Comparison of ENCODE assay signal across 9 mouse cellular contexts in genomic region chr19:17030276-17030675, GRCm38 (mm10).
A peak's percentile ranks its signal among the peaks of the same experiment; 100 is the strongest.
DNase-seq lines count a peak whose midpoint lies in the region; ATAC-seq and TF ChIP-seq lines count a peak whose summit lies in the region.
"Had no signal": no experiment of that assay in that cellular context is flagged by ENCODE, and none has a peak within 500 bp of the region (broad histone marks: within the 10 kb centered on the region; RNA-seq: fewer than 3 reads in every experiment).

No protein-coding gene starts in this region.

- no peaks in the 10 kb centered on the region for H3K9me3 ChIP-seq in forebrain, embryonic 11.5 days (ENCODE audit: control insufficient read depth, low read length)
- H3K9me3 ChIP-seq in kidney, postnatal 0 days (replicated peaks; ENCODE audit: low read length), result no peaks in the 10 kb centered on the region
- no peaks in the 10 kb centered on the region for H3K9me3 ChIP-seq in lung, embryonic 14.5 days (ENCODE audit: low read depth, low read length)
- H3K9me3 ChIP-seq: stomach, embryonic 15.5 days had no signal

- H3K9ac ChIP-seq in forebrain, embryonic 11.5 days (ENCODE audit: low read length), result no peak overlapping the region
- H3K9ac ChIP-seq in kidney, postnatal 0 days (ENCODE audit: low read depth, low read length), result no peak overlapping the region
- no peak overlapping the region for H3K9ac ChIP-seq in lung, embryonic 14.5 days
- H3K9ac ChIP-seq: stomach, embryonic 15.5 days had no signal

- TF ChIP-seq CTCF in kidney, postnatal 0 days (IDR thresholded peaks at IDR 0.05; ENCODE audit: low read depth), result peak; percentile 94
- TF ChIP-seq CTCF in lung, embryonic 14.5 days (IDR thresholded peaks at IDR 0.05; ENCODE audit: low read depth), result peak; percentile 93

- no peak overlapping the region for H3K4me2 ChIP-seq in forebrain, embryonic 11.5 days (ENCODE audit: low read depth, low read length, severe bottlenecking)
- H3K4me2 ChIP-seq in kidney, postnatal 0 days (ENCODE audit: low read length), result no peak overlapping the region
- no peak overlapping the region for H3K4me2 ChIP-seq in lung, embryonic 14.5 days
- H3K4me2 ChIP-seq: stomach, embryonic 15.5 days had no signal

- no peak overlapping the region for H3K27ac ChIP-seq in forebrain, embryonic 11.5 days (ENCODE audit: low read depth, low read length)
- no peak overlapping the region for H3K27ac ChIP-seq in kidney, postnatal 0 days
- no peak overlapping the region for H3K27ac ChIP-seq in lung, embryonic 14.5 days (ENCODE audit: low read depth)
- H3K27ac ChIP-seq: stomach, embryonic 15.5 days had no signal

- no peak overlapping the region for H3K4me3 ChIP-seq in forebrain, embryonic 11.5 days (ENCODE audit: low read depth, low read length)
- H3K4me3 ChIP-seq in kidney, postnatal 0 days (replicated peaks; ENCODE audit: low read depth, low read length), result no peak overlapping the region
- no peak overlapping the region for H3K4me3 ChIP-seq in lung, embryonic 14.5 days (ENCODE audit: low read depth, low read length)
- H3K4me3 ChIP-seq: stomach, embryonic 15.5 days had no signal

- 6% methylated on average over 3 of the region's 3 CpGs for WGBS in forebrain, embryonic 11.5 days
- 8% methylated on average over 3 of the region's 3 CpGs for WGBS in kidney, postnatal 0 days
- 1% methylated on average over 3 of the region's 3 CpGs for WGBS in lung, embryonic 14.5 days

- peak; percentile 53 for ATAC-seq in forebrain, embryonic 11.5 days (replicated peaks; ENCODE audit: low FRiP score)
- ATAC-seq in kidney, postnatal 0 days (replicated peaks; ENCODE audit: low FRiP score, low read depth), result no peak
- peak; percentile 38; the same call in 1 of the 2 replicates for ATAC-seq in lung, embryonic 14.5 days (ENCODE audit: insufficient read depth)
- no peak; the same call in 1 of the 2 replicates for ATAC-seq in megakaryocyte-erythroid progenitor cell, adult 5-6 weeks (replicated peaks; ENCODE audit: low FRiP score, low TSS enrichment, poor library complexity, severe bottlenecking)

- H3K36me3 ChIP-seq in forebrain, embryonic 11.5 days (ENCODE audit: control insufficient read depth, insufficient read depth, low read length), result no peaks in the 10 kb centered on the region
- H3K36me3 ChIP-seq in kidney, postnatal 0 days (ENCODE audit: insufficient read depth, low read length), result no peaks in the 10 kb centered on the region
- no peaks in the 10 kb centered on the region for H3K36me3 ChIP-seq in lung, embryonic 14.5 days (ENCODE audit: insufficient read depth)
- H3K36me3 ChIP-seq: stomach, embryonic 15.5 days had no signal

- H3K4me1 ChIP-seq in forebrain, embryonic 11.5 days (replicated peaks; ENCODE audit: control insufficient read depth, insufficient read depth, low read length), result no peaks in the 10 kb centered on the region
- H3K4me1 ChIP-seq in kidney, postnatal 0 days (replicated peaks; ENCODE audit: insufficient read depth, low read length), result no peaks in the 10 kb centered on the region
- H3K4me1 ChIP-seq in lung, embryonic 14.5 days (ENCODE audit: insufficient read depth), result no peaks in the 10 kb centered on the region
- H3K4me1 ChIP-seq: stomach, embryonic 15.5 days had no signal

- H3K27me3 ChIP-seq in forebrain, embryonic 11.5 days (ENCODE audit: control insufficient read depth, insufficient read depth, low read length), result no peaks in the 10 kb centered on the region
- no peaks in the 10 kb centered on the region for H3K27me3 ChIP-seq in kidney, postnatal 0 days (ENCODE audit: insufficient read depth, low read length)
- H3K27me3 ChIP-seq in lung, embryonic 14.5 days (ENCODE audit: insufficient read depth, low read length), result no peaks in the 10 kb centered on the region
- H3K27me3 ChIP-seq: stomach, embryonic 15.5 days had no signal

- peak; percentile 36 to 65 for DNase-seq in spleen, postnatal 10 days (ENCODE audit: low spot score in 2 of 2)
- DNase-seq in spleen, adult 12 weeks (ENCODE audit: low spot score), result no peak
- peak; percentile 50 for DNase-seq in adrenal gland, postnatal 25 days
- DNase-seq in forebrain, embryonic 11.5 days (ENCODE audit: low spot score), result peak; percentile 78
- peak; percentile 75 for DNase-seq in kidney, postnatal 0 days (ENCODE audit: low spot score)
- peak; percentile 79 for DNase-seq in lung, embryonic 14.5 days
- DNase-seq in right cerebral cortex, adult 2 months (ENCODE audit: low spot score in 2 of 2), result peak; percentile 68 to 71

Comparison
In these comparisons a context has a peak if more than half of its experiments do, and no peak if none do; other contexts are left out.
1. ATAC-seq: peak in forebrain, embryonic 11.5 days (single experiment) and lung, embryonic 14.5 days (single experiment); none in kidney, postnatal 0 days (single experiment) and megakaryocyte-erythroid progenitor cell, adult 5-6 weeks (single experiment).